Mouse (Mus musculus) CH12.LX (cell line): Measurements from ENCODE around the gene Sdr9c7. TPM values are rescaled to one million over a fixed set of nuclear protein-coding genes. Genes with fewer than 3 reads are reported as not detected.

Experiments
- DNase-seq: peaks from one replicate; pipeline ENCODE4 v3.0.0-alpha.2; 2013; ENCODE audit errors: extremely low read depth
- H3K27ac ChIP-seq: 2 replicates; pipeline ENCODE4 v1.5.1; 2012; ENCODE audit warnings: low read depth, mild to moderate bottlenecking, control low read depth, moderate library complexity; ENCODE audit not compliant: insufficient read depth
- H3K27me3 ChIP-seq: replicated peaks from 2 replicates; pipeline ENCODE3; 2012; ENCODE audit warnings: inconsistent platforms
- H3K36me3 ChIP-seq, 2 experiments: replicated peaks in 1 of 2; 2 replicates each; pipeline versions ENCODE3 to v1.6.1; 2012; ENCODE audit warnings: inconsistent platforms in 1 of 2, low read length in 1 of 2, mild to moderate bottlenecking in 1 of 2, mixed read lengths in 1 of 2, moderate library complexity in 1 of 2; ENCODE audit not compliant: control insufficient read depth in 1 of 2, insufficient read depth in 1 of 2
- H3K4me1 ChIP-seq, 2 experiments: 2 replicates each; pipeline ENCODE4 v1.6.1; 2012; ENCODE audit warnings: inconsistent platforms in 1 of 2, moderate library complexity in 1 of 2; ENCODE audit not compliant: insufficient read depth in 2 of 2, control insufficient read depth in 1 of 2
- H3K4me2 ChIP-seq: 2 replicates; pipeline ENCODE4 v1.6.1; 2012; ENCODE audit warnings: low read depth, mild to moderate bottlenecking, control low read depth; ENCODE audit not compliant: poor library complexity, insufficient read depth, severe bottlenecking
- H3K4me3 ChIP-seq, 3 experiments: fragments of 150-350 bp in 1 of 3; sonication (generic) in 1 of 3; replicated peaks in 1 of 3; 2 replicates each; pipeline versions ENCODE3 to v1.5.1; 2011 to 2012; ENCODE audit warnings: low read depth in 2 of 3, low read length in 2 of 3, mild to moderate bottlenecking in 2 of 3, moderate library complexity in 2 of 3, control low read depth in 1 of 3, improper control_type of control experiment in 1 of 3, inconsistent platforms in 1 of 3, mixed read lengths in 1 of 3; ENCODE audit not compliant: poor library complexity in 1 of 3
- H3K79me2 ChIP-seq: replicated peaks from 2 replicates; pipeline ENCODE4 v1.6.1; 2012; ENCODE audit warnings: mild to moderate bottlenecking, moderate library complexity; ENCODE audit not compliant: control insufficient read depth, poor library complexity, insufficient read depth, severe bottlenecking; ENCODE audit errors: extremely low read depth
- H3K9ac ChIP-seq: 2 replicates; pipeline ENCODE4 v1.6.1; 2012; ENCODE audit warnings: low read depth, mild to moderate bottlenecking, control low read depth, moderate library complexity; ENCODE audit not compliant: insufficient read depth
- H3K9me3 ChIP-seq: replicated peaks from 2 replicates; pipeline ENCODE3; 2012; ENCODE audit warnings: low read length, inconsistent platforms, mixed read lengths
- CTCF ChIP-seq, 2 experiments: IDR thresholded peaks in 1 of 2; conservative IDR thresholded peaks in 1 of 2; 2 replicates each; pipeline ENCODE4 v1.5.1; 2011 to 2012; ENCODE audit warnings: low read depth in 2 of 2, low read length in 2 of 2, improper control_type of control experiment in 1 of 2, inconsistent platforms in 1 of 2, mild to moderate bottlenecking in 1 of 2, moderate library complexity in 1 of 2
- E2F4 ChIP-seq: IDR thresholded peaks from 2 replicates; pipeline ENCODE4 v1.6.1; 2011; ENCODE audit warnings: low read depth, low read length, improper control_type of control experiment; ENCODE audit not compliant: insufficient replicate concordance
- ETS1 ChIP-seq: conservative IDR thresholded peaks from 2 replicates; pipeline ENCODE4 v1.6.1; 2012; ENCODE audit warnings: low read depth, mild to moderate bottlenecking, inconsistent platforms, low read length, improper control_type of control experiment, moderate library complexity
- GABPA ChIP-seq: IDR thresholded peaks from 2 replicates; pipeline ENCODE4 v1.6.1; 2012; ENCODE audit warnings: low read depth, low read length, improper control_type of control experiment, inconsistent platforms; ENCODE audit not compliant: insufficient replicate concordance
- HCFC1 ChIP-seq: IDR thresholded peaks from 2 replicates; pipeline ENCODE4 v1.6.1; 2012; ENCODE audit warnings: low read depth, mild to moderate bottlenecking, inconsistent platforms, low read length, improper control_type of control experiment
- JUN ChIP-seq: IDR thresholded peaks from 2 replicates; pipeline ENCODE4 v1.6.1; 2011; ENCODE audit warnings: low read depth, mild to moderate bottlenecking, low read length, improper control_type of control experiment, moderate library complexity; ENCODE audit not compliant: insufficient read depth
- JUND ChIP-seq: conservative IDR thresholded peaks from 2 replicates; pipeline ENCODE4 v1.6.1; 2011; ENCODE audit warnings: low read depth, low read length, improper control_type of control experiment
- KAT2A ChIP-seq: IDR thresholded peaks from 2 replicates; pipeline ENCODE4 v1.6.1; 2012; ENCODE audit warnings: low read length, improper control_type of control experiment, inconsistent platforms; ENCODE audit not compliant: insufficient replicate concordance
- NELFE ChIP-seq: IDR thresholded peaks from 2 replicates; pipeline ENCODE4 v1.6.1; 2011; ENCODE audit warnings: low read depth, low read length, improper control_type of control experiment
- NRF1 ChIP-seq: IDR thresholded peaks from 2 replicates; pipeline ENCODE4 v1.6.1; 2014; ENCODE audit warnings: low read depth, mild to moderate bottlenecking, inconsistent platforms, low read length, improper control_type of control experiment, moderate library complexity
- POLR2A ChIP-seq: IDR thresholded peaks from 2 replicates; pipeline ENCODE4 v1.6.1; 2011; ENCODE audit warnings: low read depth, mild to moderate bottlenecking, improper control_type of control experiment, low read length
- SMC3 ChIP-seq: IDR thresholded peaks from 2 replicates; pipeline ENCODE4 v1.6.1; 2011; ENCODE audit warnings: low read depth, low read length, improper control_type of control experiment
- TBP ChIP-seq: conservative IDR thresholded peaks from 2 replicates; pipeline ENCODE4 v1.6.1; 2011; ENCODE audit warnings: low read depth, low read length, improper control_type of control experiment
- TCF12 ChIP-seq: IDR thresholded peaks from 2 replicates; pipeline ENCODE4 v1.6.1; 2014; ENCODE audit warnings: low read depth, mild to moderate bottlenecking, inconsistent platforms, low read length, improper control_type of control experiment
- UBTF ChIP-seq: IDR thresholded peaks from 2 replicates; pipeline ENCODE4 v1.6.1; 2012; ENCODE audit warnings: low read depth, mild to moderate bottlenecking, inconsistent platforms, low read length, improper control_type of control experiment, moderate library complexity
- USF1 ChIP-seq: IDR thresholded peaks from 2 replicates; pipeline ENCODE4 v1.6.1; 2014; ENCODE audit warnings: low read depth, mild to moderate bottlenecking, inconsistent platforms, low read length, improper control_type of control experiment
- USF2 ChIP-seq: conservative IDR thresholded peaks from 2 replicates; pipeline ENCODE4 v1.6.1; 2011; ENCODE audit warnings: low read depth, low read length, improper control_type of control experiment
- ZNF384 ChIP-seq: IDR thresholded peaks from 2 replicates; pipeline ENCODE4 v1.6.1; 2012; ENCODE audit warnings: low read depth, low read length, improper control_type of control experiment, inconsistent platforms
- dilution Hi-C: fragments of 300-500 bp; cut with MboI; formaldehyde crosslinking; loops from 2 replicates; pipeline ENCODE4 v1.14.3; 2020; ENCODE audit warnings: low sequenced_read_pairs; ENCODE audit not compliant: extremely low pct_unique_long_range_greater_than_20kb, extremely low pct_ligation_motif_present
- in situ Hi-C: fragments of 300-500 bp; cut with MboI; formaldehyde crosslinking; loops from 3 replicates; pipeline ENCODE4 v1.14.3; 2019; ENCODE audit warnings: low sequenced_read_pairs, low pct_ligation_motif_present, low pct_unique_long_range_greater_than_20kb, mixed read lengths
- polyA plus RNA-seq: library from polyadenylated mRNA; unstranded; fragments of >175 nt; gene quantifications from 2 replicates; pipeline ENCODE4 v1.2.1, GENCODE M21; 2012; ENCODE audit warnings: low read depth; ENCODE audit not compliant: insufficient read length
- total RNA-seq, 2 experiments: library from RNA; depleted of rRNA; stranded (reverse); fragments of 300-350 nt in 1 of 2; fragments of >200 nt in 1 of 2; gene quantifications; 2 replicates each; pipeline ENCODE4 v1.2.3; 2012 to 2014

Sdr9c7 gene
- total and polyA plus RNA-seq, 3 experiments: not detected

DNA sequence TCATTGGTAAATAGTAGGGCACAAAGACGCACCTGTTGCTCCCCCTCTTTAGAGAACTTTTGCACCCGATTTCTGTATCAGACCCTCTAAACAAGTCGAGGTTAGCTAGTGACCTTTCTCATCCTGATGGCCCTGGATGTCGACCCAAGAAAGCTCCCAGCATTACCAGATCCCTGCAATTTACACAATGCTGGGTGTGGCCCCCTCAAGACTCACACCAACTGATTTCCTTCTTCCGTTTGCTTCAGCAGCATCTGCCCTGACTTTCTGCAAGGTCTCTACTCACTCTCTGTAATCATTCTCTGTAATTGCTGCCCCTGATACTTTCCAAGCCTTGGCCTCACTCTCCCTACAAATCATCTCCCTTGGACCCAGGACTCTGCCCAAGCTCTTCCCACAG lies 1.6 kb upstream of the Sdr9c7 start:
- Histone ChIP-seq H3K4me2 (no peak overlapping the region), H3K36me3 (no peaks in the 10 kb centered on the region), H3K9me3 (no peaks in the 10 kb centered on the region), H3K4me1 (no peaks in the 10 kb centered on the region), H3K79me2 (no peaks in the 10 kb centered on the region), H3K27me3 (peaks cover 76% of the 10 kb centered on the region), H3K27ac (no peak overlapping the region), H3K9ac (no peak overlapping the region), H3K4me3 (no peak overlapping the region)
- dilution Hi-C loops (no loop called here), in situ Hi-C loops (loop anchor here (5.0 kb wide), 1 partner anchor 54 kb away; no protein-coding TSS in a partner anchor)
- TF ChIP-seq JUND: no peak
- no peak for TF ChIP-seq POLR2A
- no peak for TF ChIP-seq SMC3
- no peak for TF ChIP-seq USF1
- no peak for TF ChIP-seq TBP
- TF ChIP-seq E2F4: no peak
- TF ChIP-seq ETS1: no peak
- TF ChIP-seq JUN: no peak
- TF ChIP-seq NRF1: no peak
- TF ChIP-seq CTCF (conservative IDR thresholded peaks at IDR 0.05 in 1 of 2, IDR thresholded peaks at IDR 0.05 in 1 of 2; ENCODE audit: low read depth in 2 of 2, low read length in 2 of 2): no peak
- no peak for DNase-seq

GRCm38 (mm10) chr10:127897506-127897905 lies 812 bp upstream of the Sdr9c7 start:
- no peaks in the 10 kb centered on the region for H3K79me2 ChIP-seq
- DNase-seq: no peak

DNA sequence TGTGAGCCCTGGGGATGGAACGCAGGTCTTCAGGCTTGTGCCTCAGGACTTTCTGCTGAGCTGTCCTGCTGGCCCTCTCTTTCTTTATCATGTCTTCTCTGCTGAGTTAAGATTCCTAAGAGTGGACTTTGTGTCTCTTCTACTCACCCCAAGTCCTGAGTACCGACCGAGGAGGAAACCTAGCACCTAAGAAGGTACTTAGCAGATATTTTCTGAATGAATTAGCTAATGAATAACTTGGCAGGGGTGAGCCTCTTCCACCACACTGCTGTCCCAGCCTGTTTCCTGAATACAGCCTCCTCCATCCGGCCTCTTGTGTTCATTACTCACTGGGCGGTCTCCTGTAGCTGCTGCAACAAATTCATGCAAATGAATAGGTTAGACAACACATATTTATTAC lies 1.5 kb downstream of the Sdr9c7 start:
- TF ChIP-seq SMC3 (no peak), E2F4 (no peak), TCF12 (no peak), TBP (no peak), KAT2A (no peak), USF2 (no peak), ZNF384 (no peak), NELFE (no peak), HCFC1 (no peak)
- Histone ChIP-seq H3K36me3 (no peaks in the 10 kb centered on the region), H3K9ac (no peak overlapping the region), H3K4me3 (no peak overlapping the region), H3K4me1 (no peaks in the 10 kb centered on the region), H3K27me3 (peaks cover 70% of the 10 kb centered on the region), H3K4me2 (no peak overlapping the region), H3K9me3 (no peaks in the 10 kb centered on the region), H3K79me2 (no peaks in the 10 kb centered on the region), H3K27ac (no peak overlapping the region)
- dilution Hi-C loops (no loop called here), in situ Hi-C loops (loop anchor here (5.0 kb wide), 1 partner anchor 57 kb away; no protein-coding TSS in a partner anchor)
- no peak for DNase-seq

More at GRCm38 (mm10) chr10:127897506-127897905, 812 bp upstream of the Sdr9c7 start:
- Histone ChIP-seq H3K36me3 (no peaks in the 10 kb centered on the region), H3K9ac (no peak overlapping the region), H3K27ac (no peak overlapping the region), H3K4me3 (no peak overlapping the region), H3K9me3 (no peaks in the 10 kb centered on the region)
- in situ Hi-C loops (loop anchor here (5.0 kb wide), 1 partner anchor 55 kb away; no protein-coding TSS in a partner anchor), dilution Hi-C loops (no loop called here)
- TF ChIP-seq UBTF (no peak), CTCF (conservative IDR thresholded peaks at IDR 0.05 in 1 of 2, IDR thresholded peaks at IDR 0.05 in 1 of 2; ENCODE audit: low read depth in 2 of 2, low read length in 2 of 2) (no peak), USF1 (no peak), ETS1 (no peak), GABPA (no peak)
- TF ChIP-seq, all 38 proteins: peak for 0
- H3K4me1 ChIP-seq: no peaks in the 10 kb centered on the region
- peaks cover 81% of the 10 kb centered on the region for H3K27me3 ChIP-seq
- no peak overlapping the region for H3K4me2 ChIP-seq
